Mouse (Mus musculus) kidney, embryonic 15.5 days (tissue): ENCODE measurements at regions not wholly inside any gene's neighbourhood (a gene's known extent, or its start where the extent isn't known, plus 50 kb on each side); places are given as distances from the start of the nearest gene placed in this dataset.
A peak's percentile ranks its signal among the peaks of the same experiment; 100 is the strongest.

ENCODE experiments used
- ATAC-seq: fragments of 200-750 bp; cut with Nextera tagmentation; replicated peaks from 2 replicates; pipeline ENCODE4 v1.8.0; 2017; ENCODE audit warnings: moderate TSS enrichment; ENCODE audit not compliant: low FRiP score
- H3K27ac ChIP-seq: fragments of 300-500 bp; sonication (generic); 2 replicates; pipeline ENCODE4 v1.5.1; 2015; ENCODE audit warnings: mild to moderate bottlenecking, inconsistent platforms
- H3K27me3 ChIP-seq: fragments of 300-500 bp; sonication (generic); 2 replicates; pipeline ENCODE4 v1.6.1; 2015; ENCODE audit warnings: inconsistent platforms
- H3K36me3 ChIP-seq: fragments of 300-500 bp; sonication (generic); 2 replicates; pipeline ENCODE4 v1.6.1; 2015; ENCODE audit warnings: inconsistent platforms
- H3K4me1 ChIP-seq: fragments of 300-500 bp; sonication (generic); 2 replicates; pipeline ENCODE4 v1.6.1; 2015; ENCODE audit warnings: inconsistent platforms
- H3K4me2 ChIP-seq: fragments of 300-500 bp; sonication (generic); 2 replicates; pipeline ENCODE4 v1.6.1; 2015; ENCODE audit warnings: moderate library complexity, mild to moderate bottlenecking, inconsistent platforms
- H3K4me3 ChIP-seq: fragments of 300-500 bp; sonication (generic); replicated peaks from 2 replicates; pipeline ENCODE4 v1.5.1; 2015; ENCODE audit warnings: mild to moderate bottlenecking, inconsistent platforms
- H3K9ac ChIP-seq: fragments of 300-500 bp; sonication (generic); 2 replicates; pipeline ENCODE4 v1.6.1; 2015; ENCODE audit warnings: mild to moderate bottlenecking, inconsistent platforms
- H3K9me3 ChIP-seq: fragments of 300-500 bp; sonication (generic); replicated peaks from 2 replicates; pipeline ENCODE4 v1.6.1; 2016; ENCODE audit warnings: inconsistent platforms
- WGBS: fragments of 180-500 bp; shearing (Covaris S2); methylation state at CpG from one replicate; pipeline ENCODE4 v1.1.7; 2015; ENCODE audit warnings: mixed read lengths; 5-methylcytosine and 5-hydroxymethylcytosine counted together

DNA sequence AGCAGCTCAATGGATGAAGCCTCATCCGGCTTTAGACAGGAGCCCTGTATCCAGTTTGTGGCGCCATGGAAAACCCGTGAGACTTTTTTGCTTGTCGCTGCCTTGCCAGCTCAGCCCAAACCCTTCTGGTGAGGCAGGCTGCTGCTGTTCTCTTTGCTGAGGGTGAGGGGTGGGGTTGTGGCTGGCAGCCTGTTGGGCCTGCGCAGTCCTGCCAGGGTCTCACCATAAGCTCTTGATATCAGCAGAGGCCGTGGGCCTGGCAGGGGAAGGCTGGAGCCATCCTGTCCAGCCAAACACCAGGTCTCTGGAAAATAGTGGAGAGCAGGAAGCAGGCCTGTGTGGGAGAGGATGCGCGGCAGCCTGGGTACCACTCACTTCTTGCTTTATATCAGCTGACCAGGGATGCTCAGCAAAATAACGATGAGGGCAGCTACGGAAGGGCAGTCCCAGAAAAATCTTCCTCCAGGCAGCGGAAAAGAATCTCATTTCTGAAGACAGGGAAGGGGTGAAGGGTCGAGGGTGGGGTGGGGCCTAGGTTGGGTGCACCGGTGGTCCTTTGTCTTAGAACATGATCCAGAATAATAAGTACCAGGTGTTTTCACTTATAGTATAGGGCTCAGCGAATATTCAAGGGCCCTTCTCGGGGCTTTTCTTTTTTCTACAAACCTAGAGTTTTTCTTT, 73.4 kb upstream of the Medag start:
- H3K4me2 ChIP-seq = no peak overlapping the region
- no peaks in the 10 kb centered on the region for H3K36me3 ChIP-seq
- no peak overlapping the region for H3K27ac ChIP-seq
- ATAC-seq = no peak
- no peak overlapping the region for H3K9ac ChIP-seq
- 66% methylated on average over 15 of the region's 15 CpGs for WGBS
- peaks cover 3% of the 10 kb centered on the region for H3K4me1 ChIP-seq
- H3K27me3 ChIP-seq = no peaks in the 10 kb centered on the region
- H3K4me3 ChIP-seq = no peak overlapping the region
- no peaks in the 10 kb centered on the region for H3K9me3 ChIP-seq

DNA sequence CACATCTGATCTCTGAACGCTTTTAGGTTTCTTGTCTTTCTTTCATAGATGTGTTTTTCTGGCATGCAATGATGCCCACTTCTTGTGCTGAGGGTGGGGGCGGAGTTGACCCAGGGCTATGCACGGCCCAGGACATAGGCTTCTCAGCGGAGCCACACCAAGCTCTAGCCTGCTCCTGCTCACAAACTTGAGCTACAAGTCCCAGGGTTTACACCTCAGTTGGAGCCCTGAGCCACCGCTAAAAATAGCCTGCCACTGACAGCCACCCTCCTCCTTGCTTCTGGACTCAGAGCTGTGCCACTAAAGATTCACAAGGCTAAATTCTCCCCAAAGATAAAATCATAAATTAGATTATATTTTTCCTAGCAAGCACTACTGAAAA, 72.9 kb upstream of the Medag start:
- no peak for ATAC-seq
- H3K27me3 ChIP-seq = no peaks in the 10 kb centered on the region
- WGBS = 64% methylated on average over 5 of the region's 5 CpGs
- H3K4me3 ChIP-seq = no peak overlapping the region
- no peak overlapping the region for H3K9ac ChIP-seq
- no peaks in the 10 kb centered on the region for H3K9me3 ChIP-seq
- no peaks in the 10 kb centered on the region for H3K36me3 ChIP-seq
- H3K4me1 ChIP-seq = peaks cover 3% of the 10 kb centered on the region
- no peak overlapping the region for H3K4me2 ChIP-seq
- H3K27ac ChIP-seq = no peak overlapping the region

DNA sequence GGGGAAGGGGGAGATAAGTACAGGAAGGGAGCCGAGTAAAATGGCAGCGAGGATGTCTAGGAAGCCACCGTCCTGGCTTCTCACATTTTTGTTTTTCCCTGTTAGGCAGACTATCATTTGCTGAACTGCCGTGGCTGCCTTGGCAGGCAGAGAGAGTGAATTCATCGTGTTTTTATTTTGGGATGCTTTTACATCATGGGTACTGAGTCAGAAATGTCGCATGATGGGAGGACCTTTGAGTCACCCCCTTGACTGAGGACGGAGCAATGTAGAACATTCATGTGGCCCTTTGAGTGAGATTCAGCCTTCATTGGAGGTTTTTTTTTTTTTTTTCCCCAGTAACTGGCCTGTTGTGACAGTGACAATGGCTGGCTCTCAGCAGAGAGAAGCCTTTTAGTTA, 71.2 kb upstream of the Medag start:
- Histone ChIP-seq H3K36me3 (no peaks in the 10 kb centered on the region), H3K27me3 (no peaks in the 10 kb centered on the region), H3K9ac (no peak overlapping the region), H3K27ac (no peak overlapping the region), H3K4me1 (peaks cover 3% of the 10 kb centered on the region), H3K4me3 (no peak overlapping the region), H3K4me2 (no peak overlapping the region), H3K9me3 (no peaks in the 10 kb centered on the region)
- 81% methylated on average over 7 of the region's 7 CpGs for WGBS
- no peak for ATAC-seq

DNA sequence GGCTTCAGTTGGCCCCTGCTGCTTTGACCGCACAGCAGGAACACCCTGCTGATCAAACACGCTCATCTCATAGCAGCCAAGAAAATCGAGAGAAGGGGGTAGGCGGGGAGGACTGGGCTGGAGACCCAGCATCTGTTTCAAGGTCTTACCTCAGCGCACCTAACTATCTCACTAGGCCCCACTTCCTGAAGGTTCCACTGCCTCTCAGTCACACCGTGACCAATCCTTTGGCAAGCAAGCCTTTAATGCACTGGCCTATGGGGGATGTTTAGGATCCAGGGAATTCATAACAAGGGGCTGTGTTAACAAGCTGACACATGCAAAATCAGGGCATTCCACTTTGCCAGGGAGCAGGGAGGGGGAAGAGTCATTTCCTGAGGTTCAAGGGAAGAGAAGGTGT, 70.1 kb upstream of the Medag start:
- no peak overlapping the region for H3K4me2 ChIP-seq
- ATAC-seq = no peak
- no peaks in the 10 kb centered on the region for H3K36me3 ChIP-seq
- H3K9ac ChIP-seq = no peak overlapping the region
- no peaks in the 10 kb centered on the region for H3K4me1 ChIP-seq
- no peaks in the 10 kb centered on the region for H3K9me3 ChIP-seq
- no peak overlapping the region for H3K27ac ChIP-seq
- H3K27me3 ChIP-seq = no peaks in the 10 kb centered on the region
- H3K4me3 ChIP-seq = no peak overlapping the region
- 62% methylated on average over 6 of the region's 6 CpGs for WGBS

DNA sequence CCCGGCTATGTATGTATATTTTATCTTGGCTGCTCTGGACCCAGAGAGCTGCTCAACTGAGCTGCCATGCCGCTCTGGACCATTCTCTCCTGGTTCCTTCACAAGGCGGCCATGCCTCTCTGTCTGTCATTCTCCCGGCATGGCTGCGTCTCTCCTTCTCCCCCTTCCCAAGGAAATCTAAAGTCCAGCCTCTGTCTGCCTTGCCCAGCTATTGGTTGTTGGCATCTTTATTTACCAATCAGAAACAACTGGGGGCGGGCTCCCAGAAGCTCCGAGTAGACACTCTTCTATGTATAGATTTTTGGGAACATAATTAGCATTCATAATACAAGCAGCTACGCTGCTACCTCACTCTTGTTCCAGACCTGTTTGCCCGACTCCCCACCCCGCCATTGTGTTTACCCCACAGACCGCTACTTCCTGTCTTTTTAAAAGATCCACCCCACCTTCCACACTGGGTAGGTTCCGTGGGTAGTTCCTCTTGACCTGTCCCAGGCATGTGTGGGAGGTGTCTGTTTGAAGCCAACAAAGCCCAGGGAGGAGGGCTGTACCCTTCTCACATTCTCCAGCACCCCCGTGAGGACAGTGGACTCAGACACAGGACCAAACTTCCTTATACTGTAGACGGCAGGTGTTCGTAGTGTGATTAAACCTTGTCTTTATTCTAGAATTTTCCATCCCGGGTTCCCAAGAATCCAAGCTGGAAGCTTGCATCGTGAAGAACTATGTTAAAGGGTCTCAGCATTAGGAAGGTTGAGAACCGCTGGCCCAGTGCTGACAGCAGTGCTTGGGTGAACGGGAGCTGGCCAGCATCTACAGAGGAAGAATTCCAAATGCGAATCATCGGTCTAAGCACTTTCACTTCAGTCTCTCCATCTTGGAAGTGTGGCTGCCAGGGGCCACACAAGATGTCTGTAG, 67.7 kb upstream of the Medag start:
- ATAC-seq = no peak
- Histone ChIP-seq H3K4me1 (no peaks in the 10 kb centered on the region), H3K4me3 (no peak overlapping the region), H3K9ac (no peak overlapping the region), H3K9me3 (no peaks in the 10 kb centered on the region), H3K27ac (no peak overlapping the region), H3K36me3 (no peaks in the 10 kb centered on the region), H3K27me3 (no peaks in the 10 kb centered on the region; the same call in 1 of the 2 replicates), H3K4me2 (no peak overlapping the region)
- WGBS = 81% methylated on average over 21 of the region's 21 CpGs

DNA sequence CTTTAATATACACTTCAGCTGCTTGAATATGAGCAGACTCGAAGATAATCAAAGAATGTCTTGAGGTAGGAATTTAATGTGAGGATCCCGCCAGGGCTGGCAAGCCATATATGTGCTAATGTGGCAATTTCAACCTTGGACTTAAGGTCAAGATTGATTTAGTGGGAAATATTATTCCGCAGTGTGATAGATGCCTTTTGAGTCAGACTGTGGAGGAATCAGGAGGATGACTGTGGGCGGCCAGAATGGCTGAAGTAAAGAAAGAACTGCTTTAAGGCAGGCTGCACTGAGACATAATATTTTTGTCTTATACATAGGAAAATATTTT, 67.1 kb upstream of the Medag start:
- Histone ChIP-seq H3K9ac (no peak overlapping the region), H3K4me2 (no peak overlapping the region), H3K36me3 (no peaks in the 10 kb centered on the region), H3K4me3 (no peak overlapping the region), H3K27ac (no peak overlapping the region), H3K27me3 (no peaks in the 10 kb centered on the region; the same call in 1 of the 2 replicates), H3K9me3 (no peaks in the 10 kb centered on the region), H3K4me1 (0 out of 2 replicates have a peak, but pooled peaks cover 4% of the 10 kb centered on the region)
- ATAC-seq = no peak
- WGBS = 89% methylated on average over 4 of the region's 4 CpGs

DNA sequence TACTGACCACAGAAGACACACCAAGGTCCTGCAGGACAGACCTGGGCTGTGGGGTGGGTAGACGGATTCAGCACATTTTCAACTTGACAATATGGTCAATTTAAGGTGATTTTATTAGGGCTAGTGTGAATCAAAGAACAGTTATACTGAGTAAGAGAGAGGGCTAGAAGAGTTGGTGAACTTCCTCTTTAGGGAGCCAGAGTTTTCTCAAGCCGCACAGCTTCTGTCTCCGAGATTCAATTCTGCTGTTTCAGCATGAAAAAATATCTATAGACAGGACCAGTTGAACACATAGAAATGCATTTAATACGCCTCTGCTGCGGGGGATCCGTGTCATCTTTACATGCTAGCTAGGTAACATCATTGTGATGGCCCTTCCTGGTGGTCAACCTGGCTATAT, 66.4 kb upstream of the Medag start:
- no peak for ATAC-seq
- Histone ChIP-seq H3K27me3 (no peaks in the 10 kb centered on the region; the same call in 1 of the 2 replicates), H3K4me3 (no peak overlapping the region), H3K9me3 (no peaks in the 10 kb centered on the region), H3K4me2 (no peak overlapping the region), H3K9ac (no peak overlapping the region), H3K36me3 (no peaks in the 10 kb centered on the region), H3K4me1 (0 out of 2 replicates have a peak, but pooled peaks cover 7% of the 10 kb centered on the region), H3K27ac (no peak overlapping the region)
- 88% methylated on average over 6 of the region's 6 CpGs for WGBS

DNA sequence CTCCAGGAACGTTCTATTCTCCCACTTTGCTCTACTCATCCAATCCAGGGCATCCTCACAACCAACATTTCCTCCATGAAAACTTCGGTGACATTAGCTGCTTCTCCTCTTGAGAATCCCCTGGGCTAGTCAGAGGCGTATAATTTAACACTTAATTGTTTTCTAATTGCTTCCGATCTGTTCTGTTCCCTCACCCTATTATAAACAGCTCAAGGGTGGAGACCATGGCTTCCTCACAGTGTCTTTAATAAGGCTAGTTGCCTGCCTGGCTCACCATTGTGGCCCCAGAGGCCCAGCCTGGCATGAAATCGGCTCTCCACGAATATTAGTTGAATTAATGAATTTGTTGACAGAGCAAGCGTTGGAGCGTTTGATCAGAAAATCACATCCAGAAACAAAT, 61.9 kb upstream of the Medag start:
- Histone ChIP-seq H3K36me3 (no peaks in the 10 kb centered on the region), H3K4me3 (no peak overlapping the region), H3K9ac (no peak overlapping the region), H3K9me3 (no peaks in the 10 kb centered on the region), H3K27me3 (no peaks in the 10 kb centered on the region; the same call in 1 of the 2 replicates), H3K4me2 (no peak overlapping the region), H3K27ac (no peak overlapping the region), H3K4me1 (peaks cover 27% of the 10 kb centered on the region)
- 48% methylated on average over 8 of the region's 8 CpGs for WGBS
- no peak for ATAC-seq

DNA sequence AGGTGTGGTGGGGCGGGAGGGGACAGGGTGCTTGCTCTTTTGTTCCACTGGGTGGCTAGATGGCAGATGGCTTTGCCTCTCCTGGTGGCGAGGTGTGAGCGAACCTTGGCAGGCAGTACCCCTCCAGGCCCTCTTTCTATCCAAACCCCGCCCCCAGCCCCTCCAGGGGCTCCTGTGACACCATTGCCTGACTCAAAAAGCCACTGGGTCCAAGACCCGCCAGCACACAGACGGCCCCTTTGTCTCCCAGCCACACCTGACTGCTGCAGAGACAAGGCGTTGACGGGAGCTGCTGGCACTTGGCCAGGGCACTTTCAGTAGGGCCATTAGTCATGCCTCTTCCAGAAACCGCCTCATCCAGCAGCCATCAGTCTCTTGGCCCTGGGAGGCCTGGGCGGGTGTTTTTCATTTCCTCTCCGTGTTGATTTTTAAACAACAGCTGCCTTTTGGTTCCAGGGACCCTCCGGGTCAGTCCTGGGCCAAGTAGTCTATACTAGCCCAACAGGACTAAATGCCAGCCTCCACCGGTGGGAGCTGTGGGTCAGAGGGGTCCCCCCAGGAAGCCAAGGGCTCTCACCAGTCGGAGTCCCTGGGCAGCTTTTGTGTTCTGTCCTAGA, 58.4 kb upstream of the Medag start:
- no peak overlapping the region for H3K9ac ChIP-seq
- H3K27ac ChIP-seq = peak overlapping the region; percentile 67
- peaks cover 31% of the 10 kb centered on the region for H3K4me1 ChIP-seq
- no peaks in the 10 kb centered on the region for H3K9me3 ChIP-seq
- ATAC-seq = peak; percentile 76
- WGBS = 20% methylated on average over 14 of the region's 14 CpGs
- H3K27me3 ChIP-seq = no peaks in the 10 kb centered on the region
- no peaks in the 10 kb centered on the region for H3K36me3 ChIP-seq
- no peak overlapping the region for H3K4me3 ChIP-seq
- H3K4me2 ChIP-seq = peak overlapping the region; percentile 35

DNA sequence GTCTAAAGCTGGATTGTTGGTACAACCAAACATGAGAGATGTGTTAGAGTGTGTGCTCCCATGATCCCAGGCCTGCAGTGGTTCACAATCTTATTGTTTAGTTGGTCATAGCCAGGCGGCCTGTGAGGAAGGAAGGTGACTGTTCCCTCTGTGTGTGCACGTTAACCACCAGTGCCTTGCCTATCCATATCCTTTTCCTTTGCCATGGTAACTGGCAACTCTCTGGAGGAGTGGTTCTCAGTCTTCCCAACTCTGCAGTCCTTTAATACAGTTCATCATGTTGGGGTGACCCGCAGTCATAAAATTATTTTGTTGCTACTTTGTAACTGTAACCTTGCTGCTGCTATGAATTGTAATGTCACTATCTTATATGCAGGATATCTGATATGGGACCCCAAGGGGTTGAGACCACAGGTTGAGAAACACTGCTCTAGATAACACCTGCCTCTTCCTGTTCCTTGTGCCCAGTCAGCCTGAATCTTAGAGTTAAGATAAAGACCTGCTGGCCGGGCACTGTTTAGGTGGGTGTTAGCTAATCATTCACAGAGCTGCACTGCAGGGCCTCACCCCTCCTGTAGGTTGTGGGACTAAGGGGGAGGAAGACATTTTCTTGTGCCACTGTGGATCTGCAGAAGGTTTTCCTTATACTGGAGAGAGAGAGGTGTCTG, 57.0 kb upstream of the Medag start:
- Histone ChIP-seq H3K36me3 (no peaks in the 10 kb centered on the region), H3K27me3 (no peaks in the 10 kb centered on the region), H3K4me1 (peaks cover 26% of the 10 kb centered on the region), H3K27ac (peak overlapping the region; percentile 45; the same call in 1 of the 2 replicates), H3K9ac (no peak overlapping the region), H3K4me3 (no peak overlapping the region), H3K4me2 (no peak overlapping the region), H3K9me3 (no peaks in the 10 kb centered on the region; the same call in 1 of the 2 replicates)
- ATAC-seq = peak; percentile 59
- WGBS = 72% methylated on average over 4 of the region's 4 CpGs

DNA sequence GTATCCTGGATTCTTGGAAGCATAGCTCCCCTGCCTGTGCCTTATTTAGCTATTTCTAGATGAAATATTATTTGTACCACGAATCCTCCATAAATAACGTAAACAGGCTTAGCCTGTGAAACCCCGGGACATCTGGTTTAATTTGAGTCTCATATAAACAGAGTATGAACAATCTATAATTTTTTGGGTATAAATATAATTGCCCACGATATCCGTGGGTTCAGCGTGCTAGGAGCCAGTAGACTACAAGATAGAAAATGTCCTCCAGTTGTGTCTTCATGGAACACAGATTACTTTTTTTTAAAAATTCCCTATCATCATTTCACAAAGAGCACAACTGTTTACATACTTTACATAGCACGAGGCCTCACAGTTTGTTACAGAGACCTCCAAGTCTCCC, 56.4 kb upstream of the Medag start:
- Histone ChIP-seq H3K27me3 (no peaks in the 10 kb centered on the region), H3K9ac (no peak overlapping the region), H3K36me3 (no peaks in the 10 kb centered on the region), H3K27ac (no peak overlapping the region), H3K4me3 (no peak overlapping the region), H3K4me1 (peaks cover 24% of the 10 kb centered on the region), H3K9me3 (no peaks in the 10 kb centered on the region; the same call in 1 of the 2 replicates), H3K4me2 (no peak overlapping the region)
- ATAC-seq = no peak
- WGBS = 81% methylated on average over 7 of the region's 7 CpGs

DNA sequence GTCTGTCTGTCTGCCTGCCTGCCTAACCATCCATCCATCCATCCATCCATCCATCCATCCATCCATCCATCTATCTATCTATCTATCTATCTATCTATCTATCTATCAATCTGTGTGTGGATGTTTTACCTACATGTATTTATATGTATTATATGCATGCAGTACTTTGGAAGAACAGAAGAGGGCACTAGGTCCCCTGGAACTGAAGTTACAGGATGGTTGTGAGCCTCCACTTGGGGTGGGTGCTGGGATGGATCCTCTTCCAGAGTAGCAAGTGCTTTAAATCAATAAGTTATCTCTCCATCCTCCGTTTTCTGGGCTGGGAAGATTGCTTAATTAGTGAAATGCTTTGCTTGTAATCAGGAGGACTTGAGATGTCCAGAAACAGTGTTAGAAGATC, 54.6 kb upstream of the Medag start:
- WGBS = 77% methylated on average over 1 of the region's 1 CpGs
- H3K9ac ChIP-seq = no peak overlapping the region
- ATAC-seq = no peak
- peaks cover 24% of the 10 kb centered on the region for H3K4me1 ChIP-seq
- H3K4me2 ChIP-seq = no peak overlapping the region
- no peaks in the 10 kb centered on the region for H3K27me3 ChIP-seq
- no peak overlapping the region for H3K4me3 ChIP-seq
- no peaks in the 10 kb centered on the region; the same call in 1 of the 2 replicates for H3K9me3 ChIP-seq
- H3K36me3 ChIP-seq = no peaks in the 10 kb centered on the region
- no peak overlapping the region for H3K27ac ChIP-seq
